Mouse (Mus musculus): Measurements from ENCODE around the gene Bicral.
"Not testable (repeated sequence)": the region's sequence is repeated elsewhere in the genome, so short reads cannot be mapped to it uniquely, and the experiment has no call there.

Bicral gene

GRCm38 (mm10) chr17:46808376-46808775 is 49.9 kb downstream of the Bicral start:
- DNase-seq (ENCODE audit: low read depth in 2 of 2, low spot score in 2 of 2), result no peak

GRCm38 (mm10) chr17:46801761-46802160 is 56.5 kb downstream of the Bicral start:
- no peak for DNase-seq (ENCODE audit: low read depth in 2 of 2, low spot score in 2 of 2)

- DNase-seq (ENCODE audit: low read depth in 2 of 2, low spot score in 2 of 2), result no peak
Measured at GRCm38 (mm10) chr17:46799680-46800079, 58.6 kb downstream of the Bicral start.

GRCm38 (mm10) chr17:46797386-46797785 is 60.9 kb downstream of the Bicral start:
- no peak for DNase-seq (ENCODE audit: low read depth in 2 of 2, low spot score in 2 of 2)

GRCm38 (mm10) chr17:46796743-46797142 is 61.5 kb downstream of the Bicral start:
- DNase-seq (ENCODE audit: low read depth in 2 of 2, low spot score in 2 of 2), result no peak

- DNase-seq (ENCODE audit: low read depth in 2 of 2, low spot score in 2 of 2), result no peak
Measured at GRCm38 (mm10) chr17:46792963-46793362, 65.3 kb downstream of the Bicral start.

GRCm38 (mm10) chr17:46787974-46788373 is 70.3 kb downstream of the Bicral start:
- DNase-seq (ENCODE audit: low read depth in 2 of 2, low spot score in 2 of 2), result not testable (repeated sequence)

GRCm38 (mm10) chr17:46786952-46787351 is 71.3 kb downstream of the Bicral start:
- DNase-seq (ENCODE audit: low read depth in 2 of 2, low spot score in 2 of 2), result no peak

GRCm38 (mm10) chr17:46783222-46783565 is 75.1 kb downstream of the Bicral start:
- no peak for DNase-seq (ENCODE audit: low read depth in 2 of 2, low spot score in 2 of 2)

DNA sequence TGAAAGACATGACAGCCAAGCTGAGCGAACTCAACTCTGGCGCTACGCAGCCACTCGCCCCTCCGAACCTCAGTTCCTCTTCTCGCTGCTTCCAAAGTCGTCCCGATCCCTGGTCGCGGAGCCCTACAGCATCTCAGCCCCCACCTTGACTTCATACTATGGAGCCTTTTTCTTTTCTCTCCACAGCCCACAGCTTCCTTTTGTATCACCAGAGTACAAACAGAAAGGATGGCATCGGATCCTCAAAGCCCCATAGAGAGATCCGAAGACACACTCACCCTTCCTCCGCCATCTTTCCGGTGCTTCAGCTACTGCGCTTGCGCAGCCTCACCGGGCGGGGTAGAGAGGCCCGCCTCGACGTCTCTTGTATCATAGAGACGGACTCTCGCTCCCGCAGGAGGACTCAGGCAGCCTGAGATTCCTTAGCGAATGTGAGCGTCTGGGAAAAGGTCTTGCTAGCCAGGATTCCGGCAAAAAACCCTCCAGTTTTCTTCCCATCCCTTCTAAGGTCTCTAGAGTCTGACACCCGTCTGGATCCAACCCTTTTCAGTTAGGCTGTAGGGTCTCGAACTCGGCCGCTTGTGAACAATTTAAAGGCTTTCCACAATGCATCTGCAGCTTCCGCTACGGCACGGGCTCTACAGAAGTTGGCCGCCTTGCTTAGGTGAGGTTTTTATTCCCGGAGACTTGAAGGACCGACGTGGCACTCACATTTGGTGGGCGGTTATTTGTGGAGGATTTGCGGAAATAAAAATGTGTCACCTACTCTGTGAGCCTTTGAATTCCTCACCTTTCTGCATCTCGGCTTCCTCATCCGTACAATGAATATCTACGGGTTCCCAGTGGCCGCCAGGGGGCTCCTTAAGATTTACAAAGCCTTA is 75.7 kb downstream of the Bicral start, which contains the start of gene Rpl7l1:
TSS of gene Rpl7l1 (minus strand) at position 332 of the 881 bp plus-strand sequence.
- DNase-seq (ENCODE audit: low read depth in 2 of 2, low spot score in 2 of 2), result peak; percentile 90 to 91

DNA sequence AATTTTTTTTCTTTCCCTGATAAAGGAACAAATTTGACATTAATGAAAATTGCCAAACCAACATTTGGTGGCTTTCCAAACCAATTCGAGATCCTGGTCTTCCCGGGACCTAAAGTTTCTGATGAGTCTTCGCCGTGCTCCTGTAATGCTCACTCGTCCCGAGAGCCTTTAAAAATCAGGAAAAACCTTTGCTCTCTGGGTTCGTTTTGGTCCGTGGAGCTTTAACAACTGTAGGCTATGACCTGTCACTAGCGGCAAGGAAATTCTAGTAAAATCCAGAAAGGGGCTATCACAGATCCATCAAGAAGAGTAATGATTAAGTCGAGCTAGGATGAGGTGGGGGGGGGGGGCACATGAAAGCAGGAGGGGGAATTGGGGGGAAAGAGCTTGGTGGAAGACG is 76.4 kb downstream of the Bicral start:
- DNase-seq (ENCODE audit: low read depth in 2 of 2, low spot score in 2 of 2), result no peak

DNA sequence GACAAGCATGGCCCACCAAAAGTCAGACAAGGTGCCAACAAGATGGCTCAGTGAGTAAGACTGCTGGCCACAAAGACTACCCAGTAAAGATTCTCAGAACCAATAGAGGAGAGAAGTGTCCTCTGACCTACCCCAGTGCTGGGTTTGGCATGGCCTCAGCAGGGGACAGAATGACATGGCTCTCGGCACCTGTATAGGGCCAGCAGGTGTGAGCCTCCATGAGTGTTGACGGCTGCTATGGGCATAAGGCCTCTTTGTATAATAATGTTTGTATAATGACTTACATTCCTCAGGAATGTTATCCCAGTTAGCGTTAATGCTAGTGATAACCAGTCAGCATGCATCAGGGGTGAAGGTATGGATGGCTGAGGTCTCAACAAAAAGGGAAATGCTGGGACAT is 82.2 kb downstream of the Bicral start:
- DNase-seq (ENCODE audit: low read depth in 2 of 2, low spot score in 2 of 2), result no peak

DNA sequence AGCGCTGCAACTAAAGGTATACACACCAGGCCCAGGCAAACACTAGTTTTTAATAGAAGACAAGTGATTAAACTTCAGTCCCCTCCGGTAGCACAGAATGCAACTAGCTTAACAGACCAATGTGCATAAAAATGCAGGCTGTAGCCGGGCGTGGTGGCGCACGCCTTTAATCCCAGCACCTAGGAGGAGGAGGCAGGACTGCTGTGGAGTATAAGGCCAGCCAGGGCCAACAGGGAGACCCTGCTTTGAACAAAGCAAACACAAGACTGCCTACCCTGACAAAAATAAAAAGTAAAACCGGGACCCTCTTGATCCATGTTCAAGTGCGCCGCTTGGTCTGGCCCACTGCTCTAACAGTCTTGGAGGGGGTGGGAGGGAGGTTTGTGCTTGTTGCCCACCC is 83.2 kb downstream of the Bicral start:
- no peak for DNase-seq (ENCODE audit: low read depth in 2 of 2, low spot score in 2 of 2)

GRCm38 (mm10) chr17:46774131-46774472 is 84.2 kb downstream of the Bicral start:
- no peak for DNase-seq (ENCODE audit: low read depth in 2 of 2, low spot score in 2 of 2)

DNA sequence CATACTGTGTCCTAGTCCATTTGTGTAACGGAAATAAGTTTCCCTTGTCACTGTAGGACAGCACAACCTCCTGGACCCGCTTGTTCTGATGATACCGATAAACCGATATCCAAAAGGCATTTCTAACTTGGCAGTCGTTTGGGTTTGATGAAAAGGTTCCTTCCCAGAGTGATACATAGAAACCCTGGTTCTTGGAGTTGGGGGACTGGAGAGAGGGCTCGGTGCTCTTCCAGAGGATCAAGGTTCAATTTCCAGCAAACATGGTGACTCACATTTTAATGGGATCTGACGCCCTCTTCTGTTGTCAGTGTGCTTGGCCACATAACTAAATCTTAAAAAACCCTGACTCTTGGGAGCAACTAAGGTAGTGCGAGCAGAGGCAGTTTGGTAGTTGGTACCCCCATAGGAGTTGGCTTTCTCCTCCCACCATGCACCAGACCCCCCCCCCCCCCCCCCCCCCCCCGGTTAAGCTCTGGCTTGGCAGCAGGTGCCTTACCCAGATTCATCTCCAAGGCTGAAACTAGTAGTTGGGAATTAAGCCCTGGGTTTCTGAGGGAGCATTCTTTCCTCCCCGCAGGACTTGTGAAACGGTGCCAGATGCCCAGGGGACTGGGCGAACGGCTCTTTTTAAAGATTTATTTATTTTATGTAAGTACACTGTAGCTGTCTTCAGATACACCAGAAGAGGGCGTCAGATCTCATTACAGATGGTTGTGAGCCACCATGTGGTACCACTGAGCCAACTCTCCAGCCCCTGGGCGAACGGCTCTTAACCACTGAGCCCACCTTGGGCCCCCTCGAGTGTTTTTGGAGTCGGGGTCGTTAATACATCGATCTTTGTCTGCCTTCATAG is 84.8 kb downstream of the Bicral start:
- DNase-seq (ENCODE audit: low read depth in 2 of 2, low spot score in 2 of 2), result no peak

DNA sequence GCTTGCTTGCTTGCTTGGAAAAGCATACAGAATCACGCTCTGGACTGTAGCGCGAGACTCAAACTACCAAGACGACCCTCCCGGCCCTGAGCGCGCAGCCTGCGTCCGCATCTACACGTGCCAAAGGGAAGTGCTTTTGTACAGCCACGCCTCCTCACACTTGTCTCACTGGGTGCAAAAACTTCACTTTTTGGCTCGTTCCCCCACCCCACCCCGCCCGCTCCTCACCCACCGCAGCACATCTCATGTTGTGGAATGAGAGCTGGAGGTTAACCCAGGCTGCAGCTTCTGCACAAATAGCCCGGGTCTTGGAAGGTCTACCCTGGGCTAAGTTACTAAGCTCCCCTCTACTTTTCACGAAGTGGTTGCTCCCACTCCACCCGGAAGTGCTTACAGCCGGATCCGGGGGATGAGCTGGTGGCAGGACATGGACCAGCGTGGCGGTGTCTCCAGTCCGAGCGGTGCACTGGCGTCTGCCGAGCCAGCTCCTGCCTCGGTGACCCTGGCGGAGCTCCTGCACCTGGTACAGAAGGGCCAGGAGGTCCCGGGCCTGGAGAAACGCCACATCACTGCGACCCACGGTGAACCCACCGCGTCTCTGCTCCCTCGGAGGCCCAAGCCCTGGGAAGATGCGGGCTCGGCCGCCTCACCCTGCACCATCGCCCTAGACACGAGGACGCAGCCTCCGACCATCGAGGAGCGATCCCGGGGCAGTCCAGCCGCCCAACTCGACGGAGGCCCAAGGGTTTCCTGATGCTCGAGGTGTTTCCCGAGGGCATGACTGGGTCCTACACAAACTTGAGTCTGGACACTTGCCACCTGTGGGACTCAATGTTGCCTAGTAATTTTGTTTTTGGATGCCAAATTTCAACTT is 85.6 kb downstream of the Bicral start, which contains the start of gene 2310039H08Rik:
TSS of gene 2310039H08Rik (plus strand) at position 232 of the 874 bp plus-strand sequence.
- DNase-seq (ENCODE audit: low read depth in 2 of 2, low spot score in 2 of 2), result peak; percentile 59 to 75

DNA sequence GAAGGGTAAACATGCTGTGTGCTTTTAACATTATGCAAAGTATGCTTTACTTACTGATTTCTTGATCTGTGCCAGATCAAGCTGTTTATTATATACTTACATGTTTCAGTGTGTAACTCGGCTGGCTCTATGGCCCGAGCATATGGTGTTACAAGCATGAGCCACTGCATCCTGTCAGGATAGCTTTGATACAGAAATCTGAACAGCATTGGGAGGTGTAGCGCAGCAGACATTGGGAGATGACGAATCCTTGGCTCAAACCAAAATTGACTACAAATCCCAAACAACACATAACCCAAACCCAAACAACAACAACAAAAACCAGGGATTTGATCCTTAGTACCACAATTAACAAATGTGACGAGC is 86.3 kb downstream of the Bicral start:
- DNase-seq (ENCODE audit: low read depth in 2 of 2, low spot score in 2 of 2), result no peak

GRCm38 (mm10) chr17:46771616-46772015 is 86.7 kb downstream of the Bicral start:
- no peak for DNase-seq (ENCODE audit: low read depth in 2 of 2, low spot score in 2 of 2)

GRCm38 (mm10) chr17:46771025-46771424 is 87.3 kb downstream of the Bicral start:
- DNase-seq (ENCODE audit: low read depth in 2 of 2, low spot score in 2 of 2), result no peak

DNA sequence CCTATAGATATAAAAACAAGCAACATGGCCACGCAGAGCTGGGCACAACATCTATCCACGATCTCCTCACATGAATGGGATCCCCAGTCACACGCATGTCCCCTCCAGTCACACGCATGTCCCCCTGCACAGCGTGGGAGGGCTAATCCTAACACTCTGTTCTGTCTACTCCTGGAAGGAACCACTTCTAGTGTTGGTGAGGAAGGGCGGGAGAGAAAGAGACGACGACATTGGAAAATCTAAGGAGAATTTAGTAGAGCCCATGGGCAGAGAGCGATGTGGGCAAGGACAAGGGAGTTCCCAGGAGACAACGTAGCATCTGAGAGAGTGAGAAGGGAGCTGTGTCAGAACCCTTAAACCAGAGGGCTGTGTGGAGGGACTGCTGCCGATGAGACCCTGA is 87.7 kb downstream of the Bicral start:
- DNase-seq (ENCODE audit: low read depth in 2 of 2, low spot score in 2 of 2), result no peak

GRCm38 (mm10) chr17:46767868-46768267 is 90.4 kb downstream of the Bicral start:
- no peak for DNase-seq (ENCODE audit: low read depth in 2 of 2, low spot score in 2 of 2)

All from CD8-positive naive resting alpha-beta T cell, adult 2 months (primary cell).